Mouse (Mus musculus): ENCODE results near the gene Gpr39. TPM values are rescaled to one million over a fixed set of nuclear protein-coding genes. Genes with fewer than 3 reads are reported as not detected.

The Gpr39 gene
- polyA plus RNA-seq, 1 experiment from 2014 or later: 4.9 TPM

GRCm38 (mm10) chr1:125652836-125653594 lies 23.8 kb upstream of the Gpr39 start:
- no peak for DNase-seq (ENCODE audit: low spot score)
- no peaks in the 10 kb centered on the region for H3K4me1 ChIP-seq (replicated peaks; ENCODE audit: insufficient read depth, low read length)
- H3K27ac ChIP-seq: no peak overlapping the region
- H3K4me2 ChIP-seq (ENCODE audit: low read length): no peak overlapping the region
- no peak for ATAC-seq (replicated peaks; ENCODE audit: low FRiP score, low read depth)
- no peak for TF ChIP-seq CTCF (IDR thresholded peaks at IDR 0.05; ENCODE audit: low read depth)
- H3K9me3 ChIP-seq (replicated peaks; ENCODE audit: low read length): no peaks in the 10 kb centered on the region
- H3K4me3 ChIP-seq (replicated peaks; ENCODE audit: low read depth, low read length): no peak overlapping the region
- H3K36me3 ChIP-seq (ENCODE audit: insufficient read depth, low read length): no peaks in the 10 kb centered on the region
- WGBS: 83% methylated on average over 1 of the region's 1 CpGs
- H3K9ac ChIP-seq (ENCODE audit: low read depth, low read length): no peak overlapping the region
- H3K27me3 ChIP-seq (ENCODE audit: insufficient read depth, low read length): no peaks in the 10 kb centered on the region

GRCm38 (mm10) chr1:125657416-125657815 lies 19.4 kb upstream of the Gpr39 start:
- no peak for ATAC-seq (replicated peaks; ENCODE audit: low FRiP score, low read depth)
- DNase-seq (ENCODE audit: low spot score): no peak

GRCm38 (mm10) chr1:125660151-125660550 lies 16.6 kb upstream of the Gpr39 start:
- H3K36me3 ChIP-seq (ENCODE audit: insufficient read depth, low read length): no peaks in the 10 kb centered on the region
- H3K27ac ChIP-seq: no peak overlapping the region
- H3K4me1 ChIP-seq (replicated peaks; ENCODE audit: insufficient read depth, low read length): no peaks in the 10 kb centered on the region
- DNase-seq (ENCODE audit: low spot score) (no peak), ATAC-seq (replicated peaks; ENCODE audit: low FRiP score, low read depth) (no peak)
- no peak overlapping the region for H3K4me3 ChIP-seq (replicated peaks; ENCODE audit: low read depth, low read length)
- 85% methylated on average over 4 of the region's 4 CpGs for WGBS
- no peaks in the 10 kb centered on the region for H3K9me3 ChIP-seq (replicated peaks; ENCODE audit: low read length)
- no peaks in the 10 kb centered on the region for H3K27me3 ChIP-seq (ENCODE audit: insufficient read depth, low read length)
- no peak overlapping the region for H3K9ac ChIP-seq (ENCODE audit: low read depth, low read length)
- H3K4me2 ChIP-seq (ENCODE audit: low read length): no peak overlapping the region
- no peak for TF ChIP-seq CTCF (IDR thresholded peaks at IDR 0.05; ENCODE audit: low read depth)

More at GRCm38 (mm10) chr1:125657416-125657815, 19.4 kb upstream of the Gpr39 start:
- no peak for TF ChIP-seq CTCF (IDR thresholded peaks at IDR 0.05; ENCODE audit: low read depth)
- no peak overlapping the region for H3K9ac ChIP-seq (ENCODE audit: low read depth, low read length)
- no peaks in the 10 kb centered on the region for H3K36me3 ChIP-seq (ENCODE audit: insufficient read depth, low read length)
- no peak overlapping the region for H3K4me3 ChIP-seq (replicated peaks; ENCODE audit: low read depth, low read length)
- H3K27ac ChIP-seq: no peak overlapping the region
- 78% methylated on average over 5 of the region's 5 CpGs for WGBS
- H3K9me3 ChIP-seq (replicated peaks; ENCODE audit: low read length): no peaks in the 10 kb centered on the region
- H3K4me2 ChIP-seq (ENCODE audit: low read length): no peak overlapping the region
- no peaks in the 10 kb centered on the region for H3K4me1 ChIP-seq (replicated peaks; ENCODE audit: insufficient read depth, low read length)
- no peaks in the 10 kb centered on the region for H3K27me3 ChIP-seq (ENCODE audit: insufficient read depth, low read length)

DNA sequence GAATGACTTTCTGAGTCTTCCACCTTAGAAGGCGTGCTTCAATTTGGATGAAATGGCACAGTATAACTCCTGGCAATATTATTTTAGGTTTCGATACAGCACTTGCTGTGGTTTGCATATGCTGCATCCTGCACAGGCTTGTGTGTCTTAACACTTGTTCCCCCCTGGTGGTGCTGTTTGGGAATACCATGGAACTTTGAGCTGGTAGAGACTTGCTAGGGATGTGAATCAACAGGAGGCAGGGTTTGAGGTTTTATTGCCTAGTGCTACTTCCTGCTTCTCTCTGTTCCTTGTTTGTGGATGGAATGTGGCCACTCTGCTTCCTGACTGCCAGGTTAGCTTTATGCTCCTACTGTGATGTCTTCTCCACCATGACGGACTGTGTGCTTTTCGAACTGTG lies 15.9 kb upstream of the Gpr39 start:
- Histone ChIP-seq H3K27me3 (ENCODE audit: insufficient read depth, low read length) (no peaks in the 10 kb centered on the region), H3K27ac (no peak overlapping the region), H3K9ac (ENCODE audit: low read depth, low read length) (no peak overlapping the region), H3K9me3 (replicated peaks; ENCODE audit: low read length) (no peaks in the 10 kb centered on the region), H3K4me1 (replicated peaks; ENCODE audit: insufficient read depth, low read length) (no peaks in the 10 kb centered on the region), H3K4me3 (replicated peaks; ENCODE audit: low read depth, low read length) (no peak overlapping the region), H3K36me3 (ENCODE audit: insufficient read depth, low read length) (no peaks in the 10 kb centered on the region), H3K4me2 (ENCODE audit: low read length) (no peak overlapping the region)
- ATAC-seq (replicated peaks; ENCODE audit: low FRiP score, low read depth): no peak
- TF ChIP-seq CTCF (IDR thresholded peaks at IDR 0.05; ENCODE audit: low read depth): no peak; the same call in 1 of the 2 replicates
- DNase-seq (ENCODE audit: low spot score): no peak
- 96% methylated on average over 4 of the region's 4 CpGs for WGBS

GRCm38 (mm10) chr1:125662058-125662457 lies 14.7 kb upstream of the Gpr39 start:
- H3K27ac ChIP-seq: no peak overlapping the region
- ATAC-seq (replicated peaks; ENCODE audit: low FRiP score, low read depth) (no peak), DNase-seq (ENCODE audit: low spot score) (no peak)
- 81% methylated on average over 2 of the region's 2 CpGs for WGBS
- no peaks in the 10 kb centered on the region for H3K27me3 ChIP-seq (ENCODE audit: insufficient read depth, low read length)
- H3K9me3 ChIP-seq (replicated peaks; ENCODE audit: low read length): no peaks in the 10 kb centered on the region
- no peaks in the 10 kb centered on the region for H3K36me3 ChIP-seq (ENCODE audit: insufficient read depth, low read length)
- no peak overlapping the region for H3K9ac ChIP-seq (ENCODE audit: low read depth, low read length)
- no peak overlapping the region for H3K4me3 ChIP-seq (replicated peaks; ENCODE audit: low read depth, low read length)
- no peaks in the 10 kb centered on the region for H3K4me1 ChIP-seq (replicated peaks; ENCODE audit: insufficient read depth, low read length)
- TF ChIP-seq CTCF (IDR thresholded peaks at IDR 0.05; ENCODE audit: low read depth): no peak
- H3K4me2 ChIP-seq (ENCODE audit: low read length): no peak overlapping the region

DNA sequence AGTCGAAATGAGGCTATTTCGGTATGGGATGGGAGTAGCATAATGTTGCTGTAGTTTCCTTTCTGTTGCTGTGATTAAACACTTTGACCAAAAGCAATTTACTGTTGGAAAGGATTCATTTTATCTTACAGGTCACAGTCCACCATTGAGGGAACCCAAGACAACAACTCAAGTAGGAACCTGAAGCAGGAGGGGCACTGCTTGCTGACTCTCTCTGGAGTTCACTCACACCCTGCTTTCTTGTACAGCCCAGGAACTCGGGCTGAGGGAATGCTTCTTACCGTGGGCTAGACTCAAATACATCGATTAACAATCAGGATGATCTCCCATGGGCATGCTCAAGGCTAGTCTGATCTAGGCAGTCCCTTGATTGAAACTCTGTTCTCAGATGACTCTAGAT lies 14.1 kb upstream of the Gpr39 start:
- Histone ChIP-seq H3K4me2 (ENCODE audit: low read length) (no peak overlapping the region), H3K27me3 (ENCODE audit: insufficient read depth, low read length) (no peaks in the 10 kb centered on the region), H3K27ac (no peak overlapping the region), H3K9ac (ENCODE audit: low read depth, low read length) (no peak overlapping the region), H3K4me3 (replicated peaks; ENCODE audit: low read depth, low read length) (no peak overlapping the region), H3K4me1 (replicated peaks; ENCODE audit: insufficient read depth, low read length) (no peaks in the 10 kb centered on the region), H3K9me3 (replicated peaks; ENCODE audit: low read length) (no peaks in the 10 kb centered on the region), H3K36me3 (ENCODE audit: insufficient read depth, low read length) (no peaks in the 10 kb centered on the region)
- ATAC-seq (replicated peaks; ENCODE audit: low FRiP score, low read depth): no peak
- no peak for TF ChIP-seq CTCF (IDR thresholded peaks at IDR 0.05; ENCODE audit: low read depth)
- 88% methylated on average over 5 of the region's 5 CpGs for WGBS
- no peak for DNase-seq (ENCODE audit: low spot score)

Measured in kidney, postnatal 0 days (tissue).